Mouse (Mus musculus) CH12.LX (cell line): ENCODE measurements around the gene Meig1.

Experiments used
- CHD1 ChIP-seq: IDR thresholded peaks from 2 replicates; pipeline ENCODE4 v1.6.1; 2012; ENCODE audit warnings: low read depth, low read length, improper control_type of control experiment, inconsistent platforms
- CTCF ChIP-seq, 2 experiments: IDR thresholded peaks in 1 of 2; conservative IDR thresholded peaks in 1 of 2; 2 replicates each; pipeline ENCODE4 v1.5.1; 2011 to 2012; ENCODE audit warnings: low read depth in 2 of 2, low read length in 2 of 2, improper control_type of control experiment in 1 of 2, inconsistent platforms in 1 of 2, mild to moderate bottlenecking in 1 of 2, moderate library complexity in 1 of 2
- EP300 ChIP-seq: IDR thresholded peaks from 2 replicates; pipeline ENCODE4 v1.6.1; 2011; ENCODE audit warnings: low read length, improper control_type of control experiment
- HCFC1 ChIP-seq: IDR thresholded peaks from 2 replicates; pipeline ENCODE4 v1.6.1; 2012; ENCODE audit warnings: low read depth, mild to moderate bottlenecking, inconsistent platforms, low read length, improper control_type of control experiment
- KAT2A ChIP-seq: IDR thresholded peaks from 2 replicates; pipeline ENCODE4 v1.6.1; 2012; ENCODE audit warnings: low read length, improper control_type of control experiment, inconsistent platforms; ENCODE audit not compliant: insufficient replicate concordance
- MAFK ChIP-seq: IDR thresholded peaks from 2 replicates; pipeline ENCODE4 v1.6.1; 2011; ENCODE audit warnings: low read length, improper control_type of control experiment; ENCODE audit not compliant: insufficient replicate concordance
- MAX ChIP-seq: IDR thresholded peaks from 2 replicates; pipeline ENCODE4 v1.6.1; 2011; ENCODE audit warnings: low read length, improper control_type of control experiment
- MAZ ChIP-seq: IDR thresholded peaks from 2 replicates; pipeline ENCODE4 v1.6.1; 2012; ENCODE audit warnings: low read depth, mild to moderate bottlenecking, inconsistent platforms, low read length, improper control_type of control experiment, moderate library complexity
- NELFE ChIP-seq: IDR thresholded peaks from 2 replicates; pipeline ENCODE4 v1.6.1; 2011; ENCODE audit warnings: low read depth, low read length, improper control_type of control experiment
- POLR2A ChIP-seq: IDR thresholded peaks from 2 replicates; pipeline ENCODE4 v1.6.1; 2011; ENCODE audit warnings: low read depth, mild to moderate bottlenecking, improper control_type of control experiment, low read length
- RAD21 ChIP-seq: IDR thresholded peaks from 2 replicates; pipeline ENCODE4 v1.6.1; 2011; ENCODE audit warnings: low read depth, mild to moderate bottlenecking, low read length, improper control_type of control experiment, moderate library complexity
- SIN3A ChIP-seq: IDR thresholded peaks from 2 replicates; pipeline ENCODE4 v1.6.1; 2012; ENCODE audit warnings: low read length, improper control_type of control experiment, inconsistent platforms
- TCF12 ChIP-seq: IDR thresholded peaks from 2 replicates; pipeline ENCODE4 v1.6.1; 2014; ENCODE audit warnings: low read depth, mild to moderate bottlenecking, inconsistent platforms, low read length, improper control_type of control experiment
- ZC3H11A ChIP-seq: IDR thresholded peaks from 2 replicates; pipeline ENCODE4 v1.6.1; 2012; ENCODE audit warnings: low read depth, mild to moderate bottlenecking, inconsistent platforms, low read length, improper control_type of control experiment

GRCm38 (mm10) chr2:3449431-3449830, 27.0 kb upstream of the Meig1 start:
- TF ChIP-seq CTCF (conservative IDR thresholded peaks at IDR 0.05 in 1 of 2, IDR thresholded peaks at IDR 0.05 in 1 of 2; ENCODE audit: low read depth in 2 of 2, low read length in 2 of 2): no peak
- TF ChIP-seq CHD1: no peak
- no peak for TF ChIP-seq POLR2A
- TF ChIP-seq TCF12: no peak
- TF ChIP-seq MAFK: no peak
- no peak for TF ChIP-seq MAZ
- TF ChIP-seq ZC3H11A: no peak
- no peak for TF ChIP-seq EP300
- TF ChIP-seq KAT2A: no peak
- TF ChIP-seq SIN3A: no peak
- no peak for TF ChIP-seq RAD21
- no peak for TF ChIP-seq NELFE
- TF ChIP-seq HCFC1: no peak
- TF ChIP-seq MAX: no peak
